Mouse (Mus musculus): ENCODE results near the gene Atg5. TPM values are rescaled to one million over a fixed set of nuclear protein-coding genes. Genes with fewer than 3 reads are reported as not detected.

The Atg5 gene
- polyA plus RNA-seq, 1 experiment from 2014 or later = 52.6 TPM

DNA sequence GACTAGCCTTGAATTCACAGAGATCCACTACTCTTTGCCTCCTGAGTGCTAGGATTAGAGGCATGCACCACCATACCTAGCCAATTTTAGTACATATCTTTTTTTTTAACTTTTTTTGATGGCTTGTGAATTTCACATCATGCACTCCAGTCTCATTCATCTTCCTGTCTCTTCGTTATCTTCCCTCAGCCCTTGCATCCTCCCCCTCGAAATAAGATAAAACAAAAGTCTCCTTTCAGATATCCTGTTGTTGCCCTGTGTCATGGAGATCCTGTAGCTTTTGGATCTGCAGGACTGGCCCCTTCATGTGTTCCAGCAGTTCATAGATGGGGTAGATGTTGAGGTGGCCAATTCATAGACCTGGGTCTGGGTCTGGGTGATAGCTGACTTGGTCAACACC is 106.5 kb downstream of the Atg5 start:
- H3K36me3 ChIP-seq (ENCODE audit: insufficient read depth) = no peaks in the 10 kb centered on the region
- H3K4me2 ChIP-seq = no peak overlapping the region
- H3K9me3 ChIP-seq (ENCODE audit: low read depth, low read length) = no peaks in the 10 kb centered on the region
- no peak for DNase-seq
- WGBS = 58% methylated on average over 2 of the region's 2 CpGs
- H3K4me1 ChIP-seq (ENCODE audit: insufficient read depth) = no peaks in the 10 kb centered on the region
- ATAC-seq (ENCODE audit: insufficient read depth) = no peak
- no peak for TF ChIP-seq CTCF (IDR thresholded peaks at IDR 0.05; ENCODE audit: low read depth)
- no peaks in the 10 kb centered on the region for H3K27me3 ChIP-seq (ENCODE audit: insufficient read depth, low read length)
- no peak overlapping the region for H3K9ac ChIP-seq
- H3K27ac ChIP-seq (ENCODE audit: low read depth) = no peak overlapping the region
- no peak overlapping the region for H3K4me3 ChIP-seq (ENCODE audit: low read depth, low read length)

GRCm38 (mm10) chr10:44375501-44375900 is 107.3 kb downstream of the Atg5 start:
- DNase-seq (no peak), ATAC-seq (ENCODE audit: insufficient read depth) (no peak)
- Histone ChIP-seq H3K4me3 (ENCODE audit: low read depth, low read length) (no peak overlapping the region), H3K4me1 (ENCODE audit: insufficient read depth) (peaks cover 4% of the 10 kb centered on the region; the same call in 1 of the 2 replicates), H3K9me3 (ENCODE audit: low read depth, low read length) (no peaks in the 10 kb centered on the region), H3K9ac (no peak overlapping the region), H3K36me3 (ENCODE audit: insufficient read depth) (no peaks in the 10 kb centered on the region), H3K27ac (ENCODE audit: low read depth) (no peak overlapping the region), H3K27me3 (ENCODE audit: insufficient read depth, low read length) (no peaks in the 10 kb centered on the region), H3K4me2 (no peak overlapping the region)
- TF ChIP-seq CTCF (IDR thresholded peaks at IDR 0.05; ENCODE audit: low read depth) = no peak
- WGBS = 90% methylated on average over 1 of the region's 1 CpGs

GRCm38 (mm10) chr10:44377821-44378220 is 109.7 kb downstream of the Atg5 start:
- H3K36me3 ChIP-seq (ENCODE audit: insufficient read depth) = no peaks in the 10 kb centered on the region
- peaks cover 15% of the 10 kb centered on the region for H3K4me1 ChIP-seq (ENCODE audit: insufficient read depth)
- H3K4me3 ChIP-seq (ENCODE audit: low read depth, low read length) = no peak overlapping the region
- H3K27me3 ChIP-seq (ENCODE audit: insufficient read depth, low read length) = no peaks in the 10 kb centered on the region
- TF ChIP-seq CTCF (IDR thresholded peaks at IDR 0.05; ENCODE audit: low read depth) = no peak
- H3K9ac ChIP-seq = no peak overlapping the region
- H3K9me3 ChIP-seq (ENCODE audit: low read depth, low read length) = no peaks in the 10 kb centered on the region
- DNase-seq (no peak), ATAC-seq (ENCODE audit: insufficient read depth) (no peak)
- WGBS = 68% methylated on average over 5 of the region's 5 CpGs
- H3K27ac ChIP-seq (ENCODE audit: low read depth) = no peak overlapping the region
- H3K4me2 ChIP-seq = no peak overlapping the region

DNA sequence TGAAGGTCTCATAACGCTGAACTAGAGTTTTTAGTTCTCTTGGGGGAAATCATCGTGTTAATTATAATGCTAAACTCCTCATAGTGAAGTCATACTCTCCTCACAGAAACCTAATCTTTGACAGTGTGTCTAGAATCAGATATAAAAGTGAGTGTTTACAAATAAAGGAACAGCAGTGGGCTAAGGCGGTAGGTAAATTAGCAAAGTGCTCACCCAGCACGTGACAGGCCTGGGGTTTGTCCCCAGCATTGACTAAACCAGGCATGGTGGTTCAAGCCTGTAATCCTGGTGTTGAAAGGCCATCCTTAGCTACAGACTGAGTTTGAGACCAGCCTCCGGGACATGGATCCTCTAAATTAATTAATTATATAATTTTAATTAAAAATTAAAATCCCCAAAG is 110.2 kb downstream of the Atg5 start:
- no peaks in the 10 kb centered on the region for H3K36me3 ChIP-seq (ENCODE audit: insufficient read depth)
- no peak overlapping the region for H3K9ac ChIP-seq
- no peak overlapping the region for H3K4me3 ChIP-seq (ENCODE audit: low read depth, low read length)
- TF ChIP-seq CTCF (IDR thresholded peaks at IDR 0.05; ENCODE audit: low read depth) = no peak
- ATAC-seq (ENCODE audit: insufficient read depth) = no peak
- no peak for DNase-seq
- H3K9me3 ChIP-seq (ENCODE audit: low read depth, low read length) = no peaks in the 10 kb centered on the region
- no peaks in the 10 kb centered on the region for H3K27me3 ChIP-seq (ENCODE audit: insufficient read depth, low read length)
- WGBS = 78% methylated on average over 5 of the region's 5 CpGs
- H3K27ac ChIP-seq (ENCODE audit: low read depth) = no peak overlapping the region
- H3K4me2 ChIP-seq = no peak overlapping the region
- peaks cover 15% of the 10 kb centered on the region for H3K4me1 ChIP-seq (ENCODE audit: insufficient read depth)

DNA sequence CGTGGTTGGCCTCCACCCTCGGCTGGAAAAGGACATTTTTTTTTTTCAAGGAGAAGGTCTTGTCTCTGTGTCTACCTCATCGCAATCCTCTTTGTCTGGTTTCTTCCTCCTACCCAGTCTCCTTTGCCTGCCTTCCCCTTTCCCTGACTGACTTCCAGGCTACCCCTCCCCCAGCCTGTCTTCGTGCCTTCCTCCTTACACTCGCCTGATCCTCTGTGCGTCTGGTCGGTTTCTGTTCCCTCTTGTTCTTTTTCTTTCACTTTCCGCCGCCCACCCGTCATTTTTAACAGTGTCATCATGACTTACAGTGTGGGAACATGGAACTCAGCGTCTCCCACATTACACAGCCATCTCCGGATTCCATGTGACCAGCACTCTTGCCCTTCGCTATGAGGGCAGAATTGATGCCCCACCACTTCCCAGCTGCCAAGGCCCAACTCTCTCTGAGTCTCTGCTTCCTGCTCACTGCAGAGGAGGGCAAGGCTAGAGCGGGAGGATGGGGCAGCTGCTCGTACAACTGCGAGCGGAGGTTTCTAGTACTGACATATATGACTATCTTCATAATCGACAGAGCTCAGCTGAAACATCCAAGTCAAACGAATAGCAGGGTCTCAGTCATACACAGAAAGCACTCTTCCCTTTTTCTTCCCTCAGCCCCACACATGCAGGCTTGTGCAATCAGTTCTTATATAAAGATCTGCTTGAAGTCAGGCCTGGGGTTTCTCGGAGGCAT is 112.5 kb downstream of the Atg5 start:
- peaks cover 15% of the 10 kb centered on the region for H3K4me1 ChIP-seq (ENCODE audit: insufficient read depth)
- WGBS = 24% methylated on average over 20 of the region's 20 CpGs
- no peak overlapping the region for H3K4me3 ChIP-seq (ENCODE audit: low read depth, low read length)
- no peaks in the 10 kb centered on the region for H3K27me3 ChIP-seq (ENCODE audit: insufficient read depth, low read length)
- peak overlapping the region; percentile 66 for H3K27ac ChIP-seq (ENCODE audit: low read depth)
- peak overlapping the region; percentile 39 for H3K4me2 ChIP-seq
- peak overlapping the region; percentile 30; the same call in 1 of the 2 replicates for H3K9ac ChIP-seq
- peak; percentile 61; the same call in 1 of the 2 replicates for ATAC-seq (ENCODE audit: insufficient read depth)
- H3K36me3 ChIP-seq (ENCODE audit: insufficient read depth) = no peaks in the 10 kb centered on the region
- H3K9me3 ChIP-seq (ENCODE audit: low read depth, low read length) = no peaks in the 10 kb centered on the region
- DNase-seq = peak; percentile 74
- no peak for TF ChIP-seq CTCF (IDR thresholded peaks at IDR 0.05; ENCODE audit: low read depth)

DNA sequence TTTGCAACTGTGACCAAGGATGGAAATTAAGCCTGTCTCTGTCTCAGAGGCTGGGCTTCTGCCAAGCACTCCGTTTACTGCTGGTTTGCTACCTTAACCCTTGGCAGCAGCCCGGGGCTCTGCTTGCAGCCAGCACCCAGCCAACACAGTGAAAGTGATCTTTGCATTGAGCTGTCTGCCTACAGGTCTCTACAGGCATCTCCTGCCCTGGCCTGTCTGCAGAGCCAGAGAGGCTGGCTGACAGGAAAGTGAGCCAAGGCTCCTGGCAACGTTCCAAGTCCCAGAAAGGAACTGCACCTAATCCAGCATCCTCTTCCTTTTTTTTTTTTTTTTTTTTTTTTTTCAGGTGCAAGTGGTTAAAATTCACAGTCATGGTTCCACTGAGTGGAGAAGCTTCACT is 113.2 kb downstream of the Atg5 start:
- DNase-seq (peak; percentile 85), ATAC-seq (ENCODE audit: insufficient read depth) (peak; percentile 75)
- TF ChIP-seq CTCF (IDR thresholded peaks at IDR 0.05; ENCODE audit: low read depth) = no peak
- no peak overlapping the region for H3K9ac ChIP-seq
- no peaks in the 10 kb centered on the region for H3K27me3 ChIP-seq (ENCODE audit: insufficient read depth, low read length)
- no peaks in the 10 kb centered on the region for H3K9me3 ChIP-seq (ENCODE audit: low read depth, low read length)
- no peaks in the 10 kb centered on the region for H3K36me3 ChIP-seq (ENCODE audit: insufficient read depth)
- H3K4me3 ChIP-seq (ENCODE audit: low read depth, low read length) = no peak overlapping the region
- peak overlapping the region; percentile 66; the same call in 1 of the 2 replicates for H3K27ac ChIP-seq (ENCODE audit: low read depth)
- peak overlapping the region; percentile 39; the same call in 1 of the 2 replicates for H3K4me2 ChIP-seq
- 6% methylated on average over 3 of the region's 3 CpGs for WGBS
- peaks cover 15% of the 10 kb centered on the region for H3K4me1 ChIP-seq (ENCODE audit: insufficient read depth)

GRCm38 (mm10) chr10:44381948-44382347 is 113.8 kb downstream of the Atg5 start:
- no peak for DNase-seq
- TF ChIP-seq CTCF (IDR thresholded peaks at IDR 0.05; ENCODE audit: low read depth) = no peak
- no peak overlapping the region for H3K27ac ChIP-seq (ENCODE audit: low read depth)
- no peaks in the 10 kb centered on the region for H3K9me3 ChIP-seq (ENCODE audit: low read depth, low read length)
- no peak overlapping the region for H3K4me2 ChIP-seq
- ATAC-seq (ENCODE audit: insufficient read depth) = 0 out of 2 replicates have a peak, but pooled peaks have one; percentile 5
- 83% methylated on average over 12 of the region's 12 CpGs for WGBS
- H3K4me1 ChIP-seq (ENCODE audit: insufficient read depth) = peaks cover 15% of the 10 kb centered on the region
- no peaks in the 10 kb centered on the region for H3K27me3 ChIP-seq (ENCODE audit: insufficient read depth, low read length)
- H3K4me3 ChIP-seq (ENCODE audit: low read depth, low read length) = no peak overlapping the region
- H3K9ac ChIP-seq = no peak overlapping the region
- H3K36me3 ChIP-seq (ENCODE audit: insufficient read depth) = no peaks in the 10 kb centered on the region
